ENCODE assay signal across 8 mouse cellular contexts in the genomic region with DNA sequence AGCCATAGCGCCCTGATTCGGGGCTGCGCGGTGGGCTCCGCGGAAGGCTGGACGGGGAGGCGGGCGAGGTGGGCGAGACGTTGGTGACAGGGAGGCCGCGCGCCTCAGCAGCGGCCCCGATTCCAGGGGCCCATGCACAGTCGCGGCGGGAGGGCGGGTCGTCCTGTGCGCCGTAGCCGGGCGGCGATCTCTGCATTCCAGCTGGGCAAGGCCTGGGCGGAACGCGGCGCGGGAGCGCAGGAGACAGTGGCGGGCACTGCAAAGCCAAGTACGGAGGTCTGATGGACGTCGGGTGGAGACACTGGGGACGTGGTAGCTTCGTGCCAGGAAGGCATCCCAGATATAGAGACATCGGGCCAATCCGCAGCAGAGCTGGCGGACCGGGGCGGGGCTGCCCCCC. TPM values are rescaled to one million over a fixed set of nuclear protein-coding genes. Genes with fewer than 3 reads are reported as not detected.
A peak's percentile ranks its signal among the peaks of the same experiment; 100 is the strongest.
DNase-seq lines count a peak whose midpoint lies in the region; ATAC-seq and TF ChIP-seq lines count a peak whose summit lies in the region.

A gene (minus strand): TSS at position 315 of the 400 bp plus-strand sequence.

- peak within 1 kb of the TSS; percentile 60 for H3K4me3 ChIP-seq in layer of hippocampus, adult 2 months
- peak within 1 kb of the TSS; percentile 41 for H3K4me3 ChIP-seq in embryonic facial prominence, embryonic 11.5 days (ENCODE audit: low read depth, low read length)
- H3K4me3 ChIP-seq in heart, embryonic 11.5 days (ENCODE audit: low read depth, low read length): peak within 1 kb of the TSS; percentile 56
- peak within 1 kb of the TSS; percentile 52 for H3K4me3 ChIP-seq in kidney, embryonic 14.5 days (ENCODE audit: low read length)
- peak within 1 kb of the TSS; percentile 45 for H3K4me3 ChIP-seq in liver, embryonic 16.5 days (ENCODE audit: low read depth, low read length)

- no peak for DNase-seq in layer of hippocampus, adult 2 months (ENCODE audit: low spot score in 2 of 2)
- DNase-seq in layer of hippocampus, postnatal 36 days: no peak
- DNase-seq in embryonic facial prominence, embryonic 11.5 days (ENCODE audit: low spot score): peak; percentile 45
- peak; percentile 45 for DNase-seq in ovary, postnatal 14 days (ENCODE audit: low spot score)
- no peak for DNase-seq in cerebellum, adult 11 months

- H3K27me3 ChIP-seq in embryonic facial prominence, embryonic 11.5 days (ENCODE audit: control insufficient read depth, insufficient read depth, low read length): peaks cover 42% of the 10 kb centered on the region
- H3K27me3 ChIP-seq in heart, embryonic 11.5 days (ENCODE audit: control insufficient read depth, insufficient read depth, low read length): peaks cover 64% of the 10 kb centered on the region
- peaks cover 47% of the 10 kb centered on the region for H3K27me3 ChIP-seq in kidney, embryonic 14.5 days (ENCODE audit: control insufficient read depth, insufficient read depth, low read length)
- H3K27me3 ChIP-seq in liver, embryonic 16.5 days (ENCODE audit: control insufficient read depth, insufficient read depth, low read depth, low read length): peaks cover 58% of the 10 kb centered on the region

- peaks cover 2% of the 10 kb centered on the region; the same call in 1 of the 2 replicates for H3K4me1 ChIP-seq in embryonic facial prominence, embryonic 11.5 days (ENCODE audit: control insufficient read depth, insufficient read depth, low read length)
- peaks cover 14% of the 10 kb centered on the region for H3K4me1 ChIP-seq in heart, embryonic 11.5 days (ENCODE audit: control insufficient read depth, insufficient read depth, low read length)
- H3K4me1 ChIP-seq in kidney, embryonic 14.5 days (ENCODE audit: control insufficient read depth, insufficient read depth, low read length): peaks cover 17% of the 10 kb centered on the region
- H3K4me1 ChIP-seq in liver, embryonic 16.5 days (ENCODE audit: control insufficient read depth, low read depth, low read length): peaks cover 3% of the 10 kb centered on the region

- H3K9me3 ChIP-seq in embryonic facial prominence, embryonic 11.5 days (replicated peaks; ENCODE audit: control insufficient read depth, low read length): no peaks in the 10 kb centered on the region
- H3K9me3 ChIP-seq in heart, embryonic 11.5 days (replicated peaks; ENCODE audit: control insufficient read depth, low read length): no peaks in the 10 kb centered on the region
- H3K9me3 ChIP-seq in kidney, embryonic 14.5 days (ENCODE audit: control insufficient read depth, low read length): no peaks in the 10 kb centered on the region
- no peaks in the 10 kb centered on the region for H3K9me3 ChIP-seq in liver, embryonic 16.5 days (replicated peaks; ENCODE audit: control insufficient read depth, low read length)

- H3K27ac ChIP-seq in layer of hippocampus, adult 2 months: peak within 1 kb of the TSS; percentile 79
- no peak within 1 kb of the TSS; the same call in 1 of the 2 replicates for H3K27ac ChIP-seq in embryonic facial prominence, embryonic 11.5 days (replicated peaks; ENCODE audit: low read depth, low read length)
- H3K27ac ChIP-seq in heart, embryonic 11.5 days (ENCODE audit: low read depth, low read length): no peak within 1 kb of the TSS
- peak within 1 kb of the TSS; percentile 65 for H3K27ac ChIP-seq in kidney, embryonic 14.5 days (ENCODE audit: low read depth, low read length)
- H3K27ac ChIP-seq in liver, embryonic 16.5 days (ENCODE audit: low read length): no peak within 1 kb of the TSS

- H3K4me2 ChIP-seq in embryonic facial prominence, embryonic 11.5 days (ENCODE audit: low read depth, low read length): peak within 1 kb of the TSS; percentile 81
- H3K4me2 ChIP-seq in heart, embryonic 11.5 days: peak within 1 kb of the TSS; percentile 83
- H3K4me2 ChIP-seq in kidney, embryonic 14.5 days (replicated peaks; ENCODE audit: low read depth, low read length): peak within 1 kb of the TSS; percentile 66
- peak within 1 kb of the TSS; percentile 39 for H3K4me2 ChIP-seq in liver, embryonic 16.5 days (ENCODE audit: low read depth, low read length)

- peak within 1 kb of the TSS; percentile 37 for H3K9ac ChIP-seq in embryonic facial prominence, embryonic 11.5 days (replicated peaks; ENCODE audit: low read length)
- peak within 1 kb of the TSS; percentile 65 for H3K9ac ChIP-seq in heart, embryonic 11.5 days (ENCODE audit: low read depth, low read length)
- H3K9ac ChIP-seq in kidney, embryonic 14.5 days (ENCODE audit: low read depth, low read length): peak within 1 kb of the TSS; percentile 44; the same call in 1 of the 2 replicates
- H3K9ac ChIP-seq in liver, embryonic 16.5 days (ENCODE audit: low read depth, low read length): no peak within 1 kb of the TSS

- ATAC-seq in embryonic facial prominence, embryonic 11.5 days (replicated peaks; ENCODE audit: insufficient number of reproducible peaks, low FRiP score, low TSS enrichment, low read depth): no peak
- ATAC-seq in heart, embryonic 11.5 days (replicated peaks; ENCODE audit: insufficient number of reproducible peaks, low FRiP score, low TSS enrichment): peak; percentile 48; the same call in 1 of the 2 replicates
- ATAC-seq in kidney, embryonic 14.5 days (ENCODE audit: low FRiP score, low TSS enrichment): peak; percentile 18; the same call in 1 of the 2 replicates
- peak; percentile 30; the same call in 1 of the 2 replicates for ATAC-seq in liver, embryonic 16.5 days (ENCODE audit: low read depth)

- H3K36me3 ChIP-seq in embryonic facial prominence, embryonic 11.5 days (replicated peaks; ENCODE audit: control insufficient read depth, insufficient read depth, low read depth, low read length): no peaks in the 10 kb centered on the region
- no peaks in the 10 kb centered on the region for H3K36me3 ChIP-seq in heart, embryonic 11.5 days (ENCODE audit: control insufficient read depth, insufficient read depth, low read length)
- H3K36me3 ChIP-seq in kidney, embryonic 14.5 days (ENCODE audit: control insufficient read depth, insufficient read depth, low read length): no peaks in the 10 kb centered on the region
- H3K36me3 ChIP-seq in liver, embryonic 16.5 days (ENCODE audit: control insufficient read depth, insufficient read depth): no peaks in the 10 kb centered on the region

- WGBS in embryonic facial prominence, embryonic 11.5 days: 1% methylated on average over 37 of the region's 43 CpGs
- WGBS in heart, embryonic 11.5 days (ENCODE audit: insufficient replicate concordance): 0% methylated on average over 43 of the region's 43 CpGs
- 1% methylated on average over 39 of the region's 43 CpGs for WGBS in kidney, embryonic 14.5 days
- 1% methylated on average over 40 of the region's 43 CpGs for WGBS in liver, embryonic 16.5 days (ENCODE audit: insufficient replicate concordance)

- no peak for TF ChIP-seq CTCF in layer of hippocampus, adult 2 months (conservative IDR thresholded peaks at IDR 0.05)

RNA-seq across cellular contexts. Expression of the gene that starts here (rescaled TPM):
- 10 to 100 TPM; 11.6 to 14.1 TPM for total RNA-seq in layer of hippocampus, adult 2 months (2021)
- total RNA-seq in layer of hippocampus, postnatal 36 days (2021): 10 to 100 TPM in 1 of 2 experiments, 1 to 10 TPM in 1; 8.3 to 11.1 TPM
- 15.9 and 20.4 TPM in 2 replicates for polyA plus RNA-seq in embryonic facial prominence, embryonic 11.5 days (2014; fragmentation: Nextera tagmentation; extraction: Ambion mirVana)
- 18.6 and 22.2 TPM in 2 replicates for polyA plus RNA-seq in heart, embryonic 11.5 days (2014; fragmentation: Nextera tagmentation; extraction: Ambion mirVana)
- polyA plus RNA-seq in kidney, embryonic 14.5 days (2014; fragmentation: Nextera tagmentation; extraction: Ambion mirVana): 36.8 and 40.5 TPM in 2 replicates
- 6.9 TPM in 2 replicates for polyA plus RNA-seq in liver, embryonic 16.5 days (2015; fragmentation: Nextera tagmentation; extraction: Ambion mirVana)

Comparison
In these comparisons a context has a peak if more than half of its experiments do, and no peak if none do; other contexts are left out.
1. DNase-seq: peak in embryonic facial prominence, embryonic 11.5 days (single experiment) and ovary, postnatal 14 days (single experiment); none in layer of hippocampus, adult 2 months (0 of 2), layer of hippocampus, postnatal 36 days (0 of 2) and cerebellum, adult 11 months (single experiment).
2. H3K27ac ChIP-seq: peak in layer of hippocampus, adult 2 months (single experiment) and kidney, embryonic 14.5 days (single experiment); none in embryonic facial prominence, embryonic 11.5 days (single experiment), heart, embryonic 11.5 days (single experiment) and liver, embryonic 16.5 days (single experiment).
3. Peak in every context shown above with its lines, with median percentiles within 50 percentile points of each other: H3K4me3 ChIP-seq and H3K4me2 ChIP-seq.